Mouse (Mus musculus): ENCODE results near the gene Mroh2a. TPM values are rescaled to one million over a fixed set of nuclear protein-coding genes. Genes with fewer than 3 reads are reported as not detected.

Mroh2a gene
- total RNA-seq (2023), result 1.9 and 3.9 TPM in 2 replicates

GRCm38 (mm10) chr1:88226670-88227379, at the start of gene Mroh2a:
TSS of gene Mroh2a (plus strand) at chr1:88226986.

GRCm38 (mm10) chr1:88200456-88200855, 26.3 kb upstream of the Mroh2a start, which contains the start of gene Ugt1a2:
TSS of gene Ugt1a2 (plus strand) at chr1:88200601.

GRCm38 (mm10) chr1:88205294-88205922, 21.4 kb upstream of the Mroh2a start, which contains the start of gene Dnajb3:
TSS of gene Dnajb3 (minus strand) at chr1:88205782.

GRCm38 (mm10) chr1:88211812-88212211, 15.0 kb upstream of the Mroh2a start, which contains the start of gene Ugt1a1:
TSS of gene Ugt1a1 (plus strand) at chr1:88211959.

DNA sequence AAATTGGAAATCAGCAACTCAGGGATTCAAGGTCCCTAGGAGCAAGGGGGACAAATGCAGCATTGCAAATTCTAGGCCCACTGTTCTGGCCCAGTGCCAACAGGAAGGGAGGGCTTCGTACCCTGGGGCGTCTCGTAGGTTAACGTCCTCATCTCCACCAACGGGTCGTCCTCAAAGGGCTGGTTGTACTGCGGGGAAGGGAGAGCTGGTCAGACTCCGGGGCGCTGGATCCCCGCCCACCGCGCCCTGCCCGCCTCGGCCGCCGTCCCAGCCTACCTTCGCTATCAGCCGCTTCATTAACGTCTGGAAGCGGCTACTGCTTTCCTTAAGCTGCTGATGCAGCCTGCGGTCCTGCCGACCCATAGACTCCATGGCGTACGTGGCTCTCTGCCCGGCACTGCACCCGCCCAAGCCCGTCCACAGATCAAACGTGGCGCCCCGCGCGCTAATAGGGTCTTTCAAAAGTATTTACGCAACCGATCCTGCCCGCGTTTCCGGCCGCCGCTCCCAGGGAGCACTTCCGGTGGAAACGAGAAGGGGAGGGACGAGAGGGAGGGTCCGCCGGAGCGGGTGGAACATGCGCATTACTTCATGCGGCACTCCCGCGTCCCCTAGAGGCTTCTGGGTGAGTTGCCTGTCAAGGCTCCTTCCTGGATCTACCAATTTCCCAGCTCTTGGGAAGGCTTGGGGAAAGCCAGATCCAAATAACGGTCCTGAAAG, 50.5 kb downstream of the Mroh2a start, which contains the start of the genes Hjurp and Trpm8:
Gene Hjurp (minus strand): TSS at position 536 of the 720 bp plus-strand sequence.
Gene Trpm8 (plus strand): TSS at position 564 of the 720 bp plus-strand sequence.

Other genes with a start within 250 kb of the Mroh2a start
- 3.2 and 3.9 TPM in 2 replicates for gene Usp40, start 218.4 kb upstream of the Mroh2a start, total RNA-seq (2023)
- not detected in 2 replicates for gene Ugt1a10, start 171.6 kb upstream of the Mroh2a start, total RNA-seq (2023)
- gene Ugt1a9, start 156.2 kb upstream of the Mroh2a start, total RNA-seq (2023), result not detected in 2 replicates
- not detected in 2 replicates for gene Ugt1a8, start 139.2 kb upstream of the Mroh2a start, total RNA-seq (2023)
- 99.6 and 115 TPM in 2 replicates for gene Ugt1a7c, start 131.9 kb upstream of the Mroh2a start, total RNA-seq (2023)
- 35.0 and 48.8 TPM in 2 replicates for gene Ugt1a6b, start 123.7 kb upstream of the Mroh2a start, total RNA-seq (2023)
- 30.4 and 41.7 TPM in 2 replicates for gene Ugt1a6a, start 92.2 kb upstream of the Mroh2a start, total RNA-seq (2023)
- gene Ugt1a5, start 61.0 kb upstream of the Mroh2a start, total RNA-seq (2023), result 11.7 and 27.4 TPM in 2 replicates
- gene Ugt1a2, start 26.4 kb upstream of the Mroh2a start, total RNA-seq (2023), result 7.4 and 19.5 TPM in 2 replicates
- gene Dnajb3, start 21.2 kb upstream of the Mroh2a start, total RNA-seq (2023), result not detected in 2 replicates
- gene Ugt1a1, start 15.0 kb upstream of the Mroh2a start, total RNA-seq (2023), result 9.2 and 16.8 TPM in 2 replicates
- gene Hjurp, start 50.6 kb downstream of the Mroh2a start, total RNA-seq (2023), result 194 and 233 TPM in 2 replicates
- gene Trpm8, start 50.7 kb downstream of the Mroh2a start, total RNA-seq (2023), result not detected in 2 replicates
- not detected in 2 replicates for gene Spp2, start 180.0 kb downstream of the Mroh2a start, total RNA-seq (2023)